Mouse (Mus musculus): ENCODE results near the gene Hamp. TPM values are rescaled to one million over a fixed set of nuclear protein-coding genes. Genes with fewer than 3 reads are reported as not detected.

Hamp gene
- polyA plus RNA-seq (2015; fragmentation: Nextera tagmentation; extraction: Ambion mirVana) = not detected in 2 replicates

DNA sequence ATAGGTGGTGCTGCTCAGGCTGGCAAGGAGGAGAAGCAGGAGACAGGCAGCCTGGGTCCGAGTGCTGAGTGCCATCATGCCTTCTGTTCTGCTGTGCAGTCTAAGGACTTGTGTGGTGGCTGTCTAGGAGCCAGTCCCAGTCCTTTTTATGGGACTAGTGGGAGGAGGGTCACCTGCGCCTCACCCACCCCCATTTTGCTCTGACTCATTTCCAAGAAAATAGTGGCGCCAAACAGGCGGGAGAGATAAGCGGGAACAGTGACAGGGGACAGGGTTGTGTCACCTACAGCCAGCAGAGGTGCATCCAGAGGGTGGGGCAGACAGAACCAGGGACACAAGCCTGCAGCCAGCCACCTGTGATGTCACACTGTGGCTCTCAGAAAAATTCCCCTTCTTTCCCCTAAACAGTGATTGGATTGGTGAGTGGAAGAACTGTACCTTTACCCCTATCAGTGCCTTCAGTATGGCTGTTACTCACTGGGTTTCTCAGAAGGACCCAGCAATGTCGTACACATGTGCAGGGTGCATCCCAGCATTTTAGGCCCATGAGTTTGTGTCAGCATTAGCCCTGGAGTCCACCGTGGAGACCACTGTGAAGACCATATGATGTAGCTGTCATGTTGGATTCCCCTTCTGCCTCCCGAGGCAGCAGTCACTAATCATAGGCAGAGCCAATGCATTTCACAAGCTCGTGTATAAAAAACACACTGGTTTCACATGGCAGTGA is at the start of gene Hamp:
TSS of gene Hamp (minus strand) at position 124 of the 727 bp plus-strand sequence.
- Histone ChIP-seq H3K4me1 (no peaks in the 10 kb centered on the region), H3K27ac (no peak within 1 kb of the TSS), H3K27me3 (no peaks in the 10 kb centered on the region), H3K36me3 (peaks cover 21% of the 10 kb centered on the region), H3K4me2 (replicated peaks) (no peak within 1 kb of the TSS), H3K9ac (no peak within 1 kb of the TSS), H3K4me3 (no peak within 1 kb of the TSS), H3K9me3 (no peaks in the 10 kb centered on the region)
- ATAC-seq (ENCODE audit: low FRiP score, low read depth) = no peak
- 67% methylated on average over 9 of the region's 9 CpGs for WGBS

DNA sequence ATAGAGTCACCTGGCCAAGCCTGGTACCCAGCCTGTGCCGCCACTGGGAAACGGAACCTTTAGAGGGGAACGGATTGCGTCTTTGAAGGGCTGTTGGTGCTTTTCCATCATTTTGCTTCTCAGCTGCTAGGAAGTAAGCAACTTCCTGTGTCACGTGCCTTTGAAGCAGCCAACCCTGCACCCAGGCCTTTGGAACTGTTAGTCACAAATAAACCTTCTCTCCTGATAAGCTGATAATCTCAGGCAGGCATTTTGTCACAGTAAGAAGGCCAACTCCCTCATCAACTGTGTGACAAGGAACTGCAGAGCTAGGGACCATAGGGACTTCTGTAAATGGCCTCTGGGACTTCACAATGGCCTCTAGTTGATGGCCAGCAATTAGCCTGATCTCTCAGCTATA is 48.3 kb upstream of the Hamp start:
- H3K4me3 ChIP-seq = no peak overlapping the region
- WGBS = 73% methylated on average over 5 of the region's 5 CpGs
- no peak overlapping the region for H3K9ac ChIP-seq
- H3K4me2 ChIP-seq (replicated peaks) = no peak overlapping the region
- no peaks in the 10 kb centered on the region for H3K27me3 ChIP-seq
- peaks cover 15% of the 10 kb centered on the region; the same call in 1 of the 2 replicates for H3K9me3 ChIP-seq
- H3K27ac ChIP-seq = no peak overlapping the region
- ATAC-seq (ENCODE audit: low FRiP score, low read depth) = no peak
- H3K36me3 ChIP-seq = no peaks in the 10 kb centered on the region
- H3K4me1 ChIP-seq = peaks cover 4% of the 10 kb centered on the region; the same call in 1 of the 2 replicates

DNA sequence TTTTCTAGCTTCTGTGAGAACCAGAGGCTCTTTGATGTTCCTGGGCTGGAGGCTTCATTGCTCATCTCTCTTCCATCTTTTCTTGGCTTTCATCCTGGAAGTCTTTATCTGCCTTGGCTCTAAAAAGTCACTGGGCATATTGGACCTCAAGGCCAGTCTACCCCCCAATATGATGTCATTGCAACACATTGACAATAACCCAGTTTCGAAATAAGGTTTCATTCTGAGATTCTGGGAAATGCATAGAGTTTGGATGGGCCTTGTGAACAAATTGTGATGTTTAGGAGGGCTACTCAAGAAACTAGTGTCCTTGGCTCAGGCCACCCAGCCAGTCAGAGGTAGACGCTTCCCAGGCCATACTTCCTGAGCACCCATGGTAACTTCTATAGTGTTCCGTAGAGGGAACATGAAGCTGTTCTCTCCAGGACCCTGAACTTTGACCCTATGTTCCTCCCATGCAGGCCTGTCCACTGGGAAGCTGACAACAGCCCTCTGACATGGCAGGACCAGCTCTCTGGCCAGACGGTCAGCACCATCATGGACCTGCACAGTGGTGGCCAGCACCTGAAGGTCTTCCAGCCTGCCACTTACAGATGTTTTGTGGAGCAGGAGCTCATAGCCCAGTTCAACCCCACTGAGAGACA is 44.8 kb upstream of the Hamp start:
- no peaks in the 10 kb centered on the region for H3K36me3 ChIP-seq
- 84% methylated on average over 4 of the region's 4 CpGs for WGBS
- H3K27ac ChIP-seq = no peak overlapping the region
- no peak overlapping the region for H3K9ac ChIP-seq
- H3K27me3 ChIP-seq = no peaks in the 10 kb centered on the region
- H3K9me3 ChIP-seq = no peaks in the 10 kb centered on the region; the same call in 1 of the 2 replicates
- H3K4me2 ChIP-seq (replicated peaks) = no peak overlapping the region
- no peaks in the 10 kb centered on the region for H3K4me1 ChIP-seq
- no peak overlapping the region for H3K4me3 ChIP-seq
- no peak for ATAC-seq (ENCODE audit: low FRiP score, low read depth)

DNA sequence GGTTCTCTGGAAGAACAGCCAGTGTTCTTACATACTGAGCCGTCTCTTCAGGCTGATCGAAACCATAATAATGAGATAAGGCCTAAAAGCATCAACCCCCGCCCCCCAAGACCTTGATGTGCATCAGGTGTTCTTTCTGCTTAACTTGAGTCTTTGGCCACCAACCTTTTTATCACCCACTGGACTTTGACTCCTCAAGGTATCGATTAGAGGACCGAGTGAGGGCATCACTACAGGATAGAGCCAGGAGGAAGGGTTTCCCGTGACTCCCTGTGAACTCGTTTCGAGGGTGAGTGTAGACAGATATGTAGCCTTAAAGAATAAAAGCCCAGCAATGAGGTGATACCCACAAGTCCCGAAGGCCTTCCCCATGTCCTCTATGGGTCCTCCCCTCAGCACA is 41.5 kb upstream of the Hamp start:
- no peak overlapping the region for H3K4me2 ChIP-seq (replicated peaks)
- no peaks in the 10 kb centered on the region for H3K36me3 ChIP-seq
- H3K9ac ChIP-seq = no peak overlapping the region
- no peaks in the 10 kb centered on the region for H3K4me1 ChIP-seq
- no peak overlapping the region for H3K4me3 ChIP-seq
- H3K27ac ChIP-seq = no peak overlapping the region
- WGBS = 86% methylated on average over 9 of the region's 9 CpGs
- no peaks in the 10 kb centered on the region; the same call in 1 of the 2 replicates for H3K9me3 ChIP-seq
- ATAC-seq (ENCODE audit: low FRiP score, low read depth) = no peak
- H3K27me3 ChIP-seq = no peaks in the 10 kb centered on the region

DNA sequence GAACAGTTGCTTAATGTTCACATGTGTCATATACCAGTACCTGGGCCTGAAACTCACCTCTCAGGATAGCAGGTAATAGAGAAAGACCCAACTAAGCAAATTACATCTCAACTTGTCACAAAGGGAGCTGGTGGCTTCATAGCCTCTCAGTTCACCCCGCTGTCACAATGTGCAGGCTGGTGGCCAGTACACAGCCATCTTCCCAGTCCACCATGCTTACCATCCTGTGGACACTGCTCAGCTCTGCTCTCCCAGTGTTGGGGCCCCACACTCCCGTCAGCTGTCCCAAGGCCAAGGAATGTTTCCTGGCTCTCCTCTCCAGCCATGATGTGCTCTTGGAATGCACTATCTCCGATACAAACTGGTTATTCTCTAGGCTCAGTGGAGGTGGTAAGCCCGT is 37.9 kb upstream of the Hamp start:
- WGBS = 87% methylated on average over 4 of the region's 4 CpGs
- Histone ChIP-seq H3K4me3 (no peak overlapping the region), H3K9ac (no peak overlapping the region), H3K36me3 (no peaks in the 10 kb centered on the region), H3K27ac (no peak overlapping the region), H3K27me3 (no peaks in the 10 kb centered on the region), H3K9me3 (no peaks in the 10 kb centered on the region), H3K4me1 (no peaks in the 10 kb centered on the region), H3K4me2 (replicated peaks) (no peak overlapping the region)
- ATAC-seq (ENCODE audit: low FRiP score, low read depth) = no peak

DNA sequence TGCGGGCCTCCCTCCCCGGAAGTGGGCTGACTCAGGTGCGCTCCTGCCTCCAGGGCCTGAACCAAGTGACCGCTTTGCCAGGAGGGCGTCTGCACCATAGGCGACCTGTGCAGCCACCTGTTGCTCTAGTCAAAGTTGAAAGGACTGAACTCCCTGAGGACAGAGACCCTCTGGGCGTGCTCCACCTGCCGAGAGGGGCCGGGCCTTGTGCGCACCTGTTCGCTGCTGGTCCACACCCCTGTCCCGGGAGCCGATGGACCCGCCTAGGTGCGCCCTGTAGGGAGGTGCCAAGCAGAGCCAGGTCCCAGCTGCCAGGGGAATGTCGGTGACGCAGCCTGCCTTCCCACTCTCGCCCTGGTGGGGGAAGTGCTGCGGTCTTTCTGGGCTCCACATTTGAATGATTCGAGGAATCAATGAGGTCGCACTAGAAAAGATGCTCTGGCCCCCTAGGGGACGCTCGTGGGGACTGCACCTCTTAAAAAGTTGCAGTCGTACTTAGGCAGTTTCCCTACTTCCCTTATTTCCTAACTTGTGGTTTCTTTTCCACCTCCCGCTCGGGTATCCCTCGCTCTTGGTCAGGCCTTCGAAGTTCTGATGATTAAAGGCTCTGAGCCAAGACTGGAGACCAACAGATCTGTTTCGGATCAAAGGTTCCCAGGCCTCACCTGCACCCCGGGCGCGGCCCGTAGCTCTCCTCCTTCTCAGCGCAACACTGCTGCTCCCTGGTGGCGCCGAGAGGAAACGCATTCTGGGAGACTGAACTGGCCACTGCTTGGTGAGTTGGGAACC is 29.9 kb upstream of the Hamp start, which contains the start of gene Fam187b:
TSS of gene Fam187b (plus strand) at position 290 of the 789 bp plus-strand sequence.
- H3K9me3 ChIP-seq = no peaks in the 10 kb centered on the region
- H3K9ac ChIP-seq = peak within 1 kb of the TSS; percentile 64
- H3K4me3 ChIP-seq = peak within 1 kb of the TSS; percentile 52
- peaks cover 23% of the 10 kb centered on the region for H3K27me3 ChIP-seq
- peak; percentile 83 for ATAC-seq (ENCODE audit: low FRiP score, low read depth)
- no peak within 1 kb of the TSS; the same call in 1 of the 2 replicates for H3K27ac ChIP-seq
- H3K4me2 ChIP-seq (replicated peaks) = peak within 1 kb of the TSS; percentile 76
- 1% methylated on average over 37 of the region's 37 CpGs for WGBS
- H3K4me1 ChIP-seq = peaks cover 18% of the 10 kb centered on the region
- peaks cover 4% of the 10 kb centered on the region; the same call in 1 of the 2 replicates for H3K36me3 ChIP-seq

DNA sequence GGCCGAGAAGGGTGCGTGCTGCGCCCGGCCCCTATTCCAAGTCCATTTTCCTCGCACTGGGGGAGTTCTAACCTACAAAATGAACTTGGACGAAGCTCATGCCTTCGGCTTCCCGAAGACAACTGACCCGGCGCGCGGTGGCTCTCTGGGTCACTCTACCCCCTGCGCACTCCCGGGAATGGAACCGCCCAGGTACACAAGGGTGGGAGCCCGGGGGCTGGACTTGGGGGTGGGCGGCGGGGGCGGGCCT is 29.3 kb upstream of the Hamp start, which contains the start of gene Lsr:
TSS of gene Lsr (minus strand) at position 214 of the 250 bp plus-strand sequence.
- Histone ChIP-seq H3K27me3 (peaks cover 23% of the 10 kb centered on the region), H3K4me1 (peaks cover 18% of the 10 kb centered on the region), H3K4me3 (peak within 1 kb of the TSS; percentile 52), H3K9me3 (no peaks in the 10 kb centered on the region), H3K36me3 (peaks cover 4% of the 10 kb centered on the region; the same call in 1 of the 2 replicates), H3K4me2 (replicated peaks) (peak within 1 kb of the TSS; percentile 76), H3K9ac (peak within 1 kb of the TSS; percentile 64), H3K27ac (no peak within 1 kb of the TSS; the same call in 1 of the 2 replicates)
- WGBS = under 1% methylated on average over 19 of the region's 19 CpGs
- ATAC-seq (ENCODE audit: low FRiP score, low read depth) = 0 out of 2 replicates have a peak, but pooled peaks have one; percentile 31

DNA sequence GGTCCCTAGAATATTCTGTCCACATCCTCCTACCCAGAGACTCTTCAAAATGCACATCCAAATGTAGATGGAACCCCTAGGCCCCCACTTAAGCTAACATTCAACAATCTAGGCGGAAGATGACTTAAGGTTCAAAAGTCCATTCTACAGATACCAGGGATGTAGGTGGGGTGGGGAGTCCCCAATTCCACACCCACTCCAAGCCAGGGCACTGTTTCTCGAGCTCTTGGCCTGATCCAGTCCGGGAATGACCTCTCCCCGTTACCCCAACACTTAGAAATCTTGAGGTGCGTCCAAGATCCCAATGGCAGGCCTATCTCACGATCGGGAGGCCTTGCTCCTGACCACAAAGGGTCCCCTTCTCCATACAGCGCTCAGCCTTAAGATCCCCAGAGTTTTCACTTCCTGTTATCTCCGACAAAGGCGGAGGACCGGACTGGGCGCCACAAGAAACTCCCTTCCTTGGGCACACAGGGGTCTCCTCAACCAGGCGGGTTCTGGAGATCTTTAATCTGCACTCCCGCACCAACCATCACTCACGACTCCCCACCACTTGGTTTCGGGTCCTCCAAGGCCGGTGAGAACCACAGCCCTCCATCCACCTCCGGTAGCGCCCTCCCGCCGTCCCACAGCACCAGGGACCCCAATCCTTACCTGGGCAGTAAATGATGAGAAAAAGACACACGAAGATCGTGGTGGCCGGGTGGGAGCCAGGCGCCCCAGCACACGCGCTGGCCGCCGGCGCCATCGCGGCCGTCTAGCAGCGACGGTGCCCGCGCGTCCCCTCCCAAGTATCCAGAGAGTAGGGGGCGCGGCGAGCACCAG is 28.8 kb upstream of the Hamp start:
- no peak for ATAC-seq (ENCODE audit: low FRiP score, low read depth)
- peak overlapping the region; percentile 52 for H3K4me3 ChIP-seq
- H3K27me3 ChIP-seq = peaks cover 23% of the 10 kb centered on the region
- peak overlapping the region; percentile 76 for H3K4me2 ChIP-seq (replicated peaks)
- 5% methylated on average over 40 of the region's 41 CpGs for WGBS
- peaks cover 4% of the 10 kb centered on the region; the same call in 1 of the 2 replicates for H3K36me3 ChIP-seq
- H3K9me3 ChIP-seq = no peaks in the 10 kb centered on the region
- H3K4me1 ChIP-seq = peaks cover 18% of the 10 kb centered on the region
- no peak overlapping the region for H3K27ac ChIP-seq
- H3K9ac ChIP-seq = peak overlapping the region; percentile 64

DNA sequence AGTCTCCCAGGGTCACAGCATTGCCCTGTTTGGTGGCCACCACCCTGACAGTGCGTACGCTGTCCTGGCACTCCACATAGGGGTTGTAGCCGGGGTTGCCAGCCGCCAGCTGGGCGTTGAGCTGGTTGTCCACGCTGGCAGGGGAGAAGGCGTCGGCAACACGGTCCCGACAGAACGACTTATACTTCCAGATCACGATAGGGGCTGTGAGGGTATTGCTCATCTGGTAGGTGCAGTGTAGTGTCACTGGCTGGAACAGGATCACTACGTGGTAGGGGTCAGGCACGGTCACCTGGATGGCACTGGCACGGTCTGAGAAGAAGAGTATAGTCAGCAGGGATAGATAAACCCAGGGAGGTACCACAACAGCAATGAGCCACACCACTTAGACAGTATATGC is 28.1 kb upstream of the Hamp start:
- Histone ChIP-seq H3K27me3 (peaks cover 23% of the 10 kb centered on the region), H3K9ac (no peak overlapping the region), H3K4me3 (peak overlapping the region; percentile 52), H3K27ac (no peak overlapping the region), H3K4me1 (peaks cover 18% of the 10 kb centered on the region), H3K4me2 (replicated peaks) (peak overlapping the region; percentile 76), H3K9me3 (no peaks in the 10 kb centered on the region), H3K36me3 (peaks cover 4% of the 10 kb centered on the region; the same call in 1 of the 2 replicates)
- ATAC-seq (ENCODE audit: low FRiP score, low read depth) = no peak
- 87% methylated on average over 15 of the region's 15 CpGs for WGBS

DNA sequence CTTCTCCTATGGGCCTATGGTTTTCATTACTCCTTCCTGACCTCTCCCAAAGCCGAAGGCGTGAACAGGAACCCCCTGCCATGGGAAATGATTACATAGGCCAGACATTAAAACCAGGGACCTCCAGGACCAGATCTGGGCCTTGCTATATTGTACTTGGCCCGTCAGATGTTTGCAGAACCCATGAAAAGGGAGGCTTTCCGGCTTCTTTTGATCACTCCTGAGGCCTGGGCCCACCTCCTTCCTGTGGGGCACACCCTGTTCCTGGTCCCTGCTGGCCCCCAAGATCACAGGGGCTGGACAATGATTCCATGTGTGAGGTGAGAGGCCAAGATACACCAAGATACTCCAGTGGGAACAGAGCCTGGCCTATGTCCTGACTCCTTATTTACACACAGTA is 25.3 kb upstream of the Hamp start:
- H3K4me2 ChIP-seq (replicated peaks) = no peak overlapping the region
- H3K36me3 ChIP-seq = peaks cover 4% of the 10 kb centered on the region; the same call in 1 of the 2 replicates
- no peak for ATAC-seq (ENCODE audit: low FRiP score, low read depth)
- H3K9me3 ChIP-seq = no peaks in the 10 kb centered on the region
- H3K9ac ChIP-seq = no peak overlapping the region
- 70% methylated on average over 4 of the region's 4 CpGs for WGBS
- peaks cover 16% of the 10 kb centered on the region for H3K4me1 ChIP-seq
- H3K27me3 ChIP-seq = peaks cover 23% of the 10 kb centered on the region
- no peak overlapping the region for H3K27ac ChIP-seq
- H3K4me3 ChIP-seq = no peak overlapping the region

DNA sequence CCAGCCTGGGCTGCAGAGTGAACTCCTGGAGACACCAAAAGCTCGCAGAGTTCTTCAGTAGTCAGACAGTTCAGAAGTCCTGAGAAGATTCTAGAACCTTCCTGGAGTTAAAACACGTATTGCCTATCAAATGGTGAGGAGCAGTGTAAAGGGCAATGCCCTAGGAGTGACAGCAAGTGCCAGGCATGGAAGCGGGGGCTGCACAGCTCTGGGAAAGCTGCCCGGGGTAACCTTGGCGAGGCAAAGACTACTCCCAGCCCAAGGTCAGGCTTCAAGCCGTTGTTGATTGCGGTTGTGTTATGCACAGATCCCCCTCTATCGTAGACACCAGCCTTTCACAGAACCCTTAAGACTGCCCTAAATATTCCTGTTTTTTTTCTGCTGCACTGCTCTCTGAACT is 24.8 kb upstream of the Hamp start:
- H3K36me3 ChIP-seq = peaks cover 4% of the 10 kb centered on the region; the same call in 1 of the 2 replicates
- peaks cover 12% of the 10 kb centered on the region for H3K4me1 ChIP-seq
- WGBS = 89% methylated on average over 8 of the region's 8 CpGs
- H3K4me3 ChIP-seq = no peak overlapping the region
- H3K27me3 ChIP-seq = peaks cover 22% of the 10 kb centered on the region
- H3K9me3 ChIP-seq = no peaks in the 10 kb centered on the region
- no peak overlapping the region for H3K9ac ChIP-seq
- no peak for ATAC-seq (ENCODE audit: low FRiP score, low read depth)
- H3K27ac ChIP-seq = no peak overlapping the region
- H3K4me2 ChIP-seq (replicated peaks) = no peak overlapping the region
